Mouse (Mus musculus) layer of hippocampus, adult 18-20 months (tissue): ENCODE data around the gene AK157302. TPM values are rescaled to one million over a fixed set of nuclear protein-coding genes. Genes with fewer than 3 reads are reported as not detected.
"Not testable (repeated sequence)": the region's sequence is repeated elsewhere in the genome, so short reads cannot be mapped to it uniquely, and the experiment has no call there.

Experiments used
- DNase-seq, 2 experiments: peaks; one replicate each; pipeline ENCODE4 v3.0.0; 2022; ENCODE audit warnings: low spot score in 2 of 2
- long read RNA-seq: library from polyadenylated mRNA; stranded (forward); transcript quantifications from one replicate; pipeline ENCODE4 v2.0.0, GENCODE M21; 2021
- total RNA-seq, 2 experiments: library from RNA; stranded (reverse); gene quantifications; 2 replicates each; pipeline ENCODE4 v1.2.3; 2021

Gene AK157302
- total RNA-seq = 10 to 100 TPM; 20.5 to 23.0 TPM
- long read RNA-seq, transcript AK157302-201 (1 exons, 1,924 nt) = major isoform, 52 of 52 reads
- long read RNA-seq, partial matches to known transcripts = 0 of 52 reads
- long read RNA-seq, other reads (novel, unspliced or antisense) = 0 of 52 reads

- no peak for DNase-seq
These were observed at the start of gene AK157302 for GRCm38 (mm10) chr13:21495080-21495479. Gene AK157302 (plus strand): TSS chr13:21495223.

DNA sequence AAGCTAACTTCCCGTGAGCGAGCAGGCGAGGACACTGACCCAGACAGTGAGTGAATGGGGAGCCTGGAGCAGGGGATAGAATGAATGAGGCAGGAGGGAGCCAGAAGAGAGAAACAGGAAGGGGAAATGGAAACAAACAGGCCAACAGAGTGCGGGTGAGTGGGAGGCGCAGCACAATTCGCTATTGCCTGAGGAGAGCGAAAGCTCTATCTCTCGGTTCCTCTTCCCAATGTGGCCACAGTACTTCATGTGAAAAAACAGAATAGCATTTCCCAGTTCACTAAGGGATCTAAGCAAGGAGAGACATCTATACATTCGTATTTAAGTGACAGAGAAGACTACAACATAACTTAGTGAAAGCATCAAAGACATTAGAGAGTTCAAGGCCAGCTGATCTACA is 48.2 kb upstream of the AK157302 start:
- no peak for DNase-seq

GRCm38 (mm10) chr13:21447856-21448614 is 47.0 kb upstream of the AK157302 start:
- no peak for DNase-seq

DNA sequence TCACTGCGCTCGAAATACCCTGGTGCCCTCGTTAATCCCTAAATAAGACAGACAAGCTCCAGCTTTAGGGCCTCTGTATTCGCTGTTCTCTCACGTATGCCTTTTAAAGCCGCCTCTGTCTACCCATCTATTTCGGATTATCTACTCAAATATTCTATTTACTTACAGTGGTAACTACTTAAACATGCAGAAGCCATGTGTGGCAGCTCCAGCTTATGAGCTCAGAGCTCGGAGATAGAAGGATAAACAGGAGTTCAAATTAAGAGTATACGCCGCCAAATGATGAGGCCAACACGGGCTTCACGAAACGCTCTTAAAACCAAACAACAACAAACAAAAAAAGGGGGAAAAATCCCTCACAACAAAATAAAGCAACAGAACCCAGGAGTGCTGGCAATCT is 42.0 kb upstream of the AK157302 start:
- DNase-seq = no peak

GRCm38 (mm10) chr13:21453449-21453848 is 41.6 kb upstream of the AK157302 start, which contains the start of gene Zscan26:
Gene Zscan26 (minus strand): TSS chr13:21453730.
- peak; percentile 78 to 91 for DNase-seq

- no peak for DNase-seq
These were observed 40.9 kb upstream of the AK157302 start for GRCm38 (mm10) chr13:21454133-21454532.

GRCm38 (mm10) chr13:21456347-21456746 is 38.7 kb upstream of the AK157302 start:
- no peak for DNase-seq

DNA sequence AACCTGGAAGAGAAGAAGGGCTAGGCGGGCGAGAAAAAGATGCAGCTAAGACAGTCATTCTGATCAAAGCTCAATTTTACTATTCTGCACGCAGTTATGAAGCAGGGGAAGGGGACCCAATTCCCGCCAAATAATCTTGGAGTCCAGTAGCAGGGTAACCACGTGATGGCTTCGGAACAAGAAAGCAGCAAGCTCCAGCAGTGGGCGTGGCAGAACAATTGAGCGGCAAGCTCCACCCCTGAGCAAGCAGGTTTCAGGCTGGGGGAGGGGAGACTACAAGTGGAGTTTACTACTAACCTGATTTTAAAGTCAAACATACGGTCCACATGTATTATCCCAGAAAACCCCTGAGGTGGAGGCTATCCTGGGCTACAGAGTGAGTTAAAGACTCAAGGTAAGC is 32.5 kb upstream of the AK157302 start:
- DNase-seq = not testable (repeated sequence)

- no peak for DNase-seq
These were observed 27.7 kb upstream of the AK157302 start for GRCm38 (mm10) chr13:21467336-21467735.

DNA sequence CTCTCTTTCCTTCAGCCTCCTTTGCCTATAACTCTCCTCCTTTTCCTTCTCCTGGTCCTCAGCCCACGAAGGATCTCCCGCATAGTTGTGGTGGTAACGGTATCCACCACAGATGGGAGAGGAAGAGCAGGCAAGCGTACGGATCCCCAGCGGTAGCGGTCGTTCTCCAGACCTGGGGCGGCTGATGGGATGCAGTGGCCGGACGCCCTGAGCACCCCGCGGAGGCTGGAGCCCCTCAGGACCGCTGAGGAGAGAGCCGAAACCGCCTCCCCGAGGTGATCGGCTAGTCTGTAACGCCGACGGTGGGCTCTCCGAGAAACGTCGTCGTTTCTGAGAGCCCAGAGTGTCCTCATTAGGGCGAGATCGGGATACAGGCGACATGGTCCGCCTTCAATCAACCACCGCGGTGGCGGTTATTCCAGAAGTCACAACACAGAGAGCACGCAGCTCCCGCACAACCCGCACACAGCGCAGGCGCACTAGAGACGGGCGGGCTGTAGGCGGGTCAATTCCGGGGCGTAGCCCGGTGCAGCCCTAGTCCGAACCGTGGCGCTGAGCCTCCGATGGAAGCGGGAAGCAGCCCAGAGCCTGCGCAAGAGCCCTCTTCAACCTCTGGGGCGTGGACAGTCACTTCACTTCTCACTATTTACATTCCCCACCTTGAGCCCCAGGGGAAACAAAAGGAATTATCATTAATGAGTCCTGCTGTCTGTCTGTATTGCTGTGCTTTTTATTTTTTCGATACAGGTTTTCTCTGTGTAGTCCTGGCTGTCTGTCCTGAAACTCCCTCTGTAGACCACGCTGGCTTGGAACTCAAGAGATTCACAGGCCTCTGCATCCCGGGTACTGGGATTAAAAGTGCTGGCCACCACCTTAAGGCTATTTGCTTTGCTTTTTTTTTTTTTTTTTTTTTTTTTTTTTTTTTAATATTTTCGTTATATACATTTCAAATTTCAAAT is 26.7 kb upstream of the AK157302 start, which contains the start of gene Nkapl:
Gene Nkapl, minus strand, starts transcription at position 449 of the 959 bp plus-strand sequence.
- DNase-seq = peak; percentile 51 to 81

- no peak for DNase-seq
These were observed 25.9 kb upstream of the AK157302 start for GRCm38 (mm10) chr13:21469097-21469496.

GRCm38 (mm10) chr13:21472427-21472826 is 22.6 kb upstream of the AK157302 start:
- no peak for DNase-seq

DNA sequence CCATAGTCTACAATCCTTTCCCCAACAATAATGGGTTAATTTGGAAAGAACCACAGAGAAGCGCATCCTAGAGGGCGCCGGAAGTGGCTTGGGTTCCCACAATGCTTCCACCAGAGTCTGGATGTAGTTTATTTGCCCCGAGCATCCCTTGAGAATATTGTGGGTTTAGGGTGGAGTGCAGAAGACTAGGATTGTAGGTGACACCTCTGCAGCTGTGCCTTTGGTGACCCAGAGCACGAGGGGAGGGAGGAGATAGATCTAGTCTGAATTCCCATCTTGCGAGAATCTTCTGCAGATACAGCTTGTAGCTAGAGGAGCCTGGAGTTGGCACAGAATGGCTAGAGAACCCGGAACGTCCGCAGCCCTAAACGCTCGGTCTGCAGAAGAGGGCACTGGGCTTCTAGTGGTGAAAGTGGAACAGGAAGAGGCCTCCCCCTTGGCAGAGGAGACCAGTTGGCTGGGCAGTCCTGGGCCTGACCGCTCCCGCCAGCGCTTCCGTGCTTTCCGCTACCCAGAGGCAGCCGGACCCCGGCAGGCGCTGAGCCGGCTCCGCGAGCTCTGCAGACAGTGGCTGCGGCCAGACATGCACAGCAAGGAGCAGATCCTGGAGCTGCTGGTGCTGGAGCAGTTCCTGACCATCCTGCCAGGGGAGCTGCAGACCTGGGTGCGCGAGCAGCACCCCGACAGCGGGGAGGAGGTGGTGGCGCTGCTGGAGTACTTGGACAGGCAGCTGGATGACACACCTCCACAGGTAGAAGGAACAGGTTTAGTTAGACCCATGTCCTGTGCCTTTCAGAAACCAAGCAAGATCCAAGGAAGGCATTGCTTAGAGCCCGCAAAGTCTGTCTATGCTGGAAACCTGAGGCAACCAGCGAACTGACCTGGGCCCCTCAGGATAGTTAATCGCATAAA is 16.0 kb upstream of the AK157302 start, which contains the start of the genes Zkscan4 and Gm10065:
Gene Zkscan4, plus strand, starts transcription at position 149 of the 912 bp plus-strand sequence.
Gene Gm10065, minus strand, starts transcription at position 683 of the 912 bp plus-strand sequence.
- DNase-seq = peak; percentile 67 to 90

GRCm38 (mm10) chr13:21486881-21487280 is 8.1 kb upstream of the AK157302 start:
- DNase-seq = no peak

GRCm38 (mm10) chr13:21492847-21493246 is 2.2 kb upstream of the AK157302 start:
- DNase-seq = no peak

- DNase-seq = not testable (repeated sequence)
These were observed 6.2 kb downstream of the AK157302 start, which contains the start of gene Gm11273 for GRCm38 (mm10) chr13:21501182-21501581. Gene Gm11273 (minus strand): TSS chr13:21501418.

- DNase-seq = no peak
These were observed 7.3 kb downstream of the AK157302 start for GRCm38 (mm10) chr13:21502296-21502695.

GRCm38 (mm10) chr13:21506221-21506649 is 11.2 kb downstream of the AK157302 start:
- peak; percentile 79 to 83 for DNase-seq

DNA sequence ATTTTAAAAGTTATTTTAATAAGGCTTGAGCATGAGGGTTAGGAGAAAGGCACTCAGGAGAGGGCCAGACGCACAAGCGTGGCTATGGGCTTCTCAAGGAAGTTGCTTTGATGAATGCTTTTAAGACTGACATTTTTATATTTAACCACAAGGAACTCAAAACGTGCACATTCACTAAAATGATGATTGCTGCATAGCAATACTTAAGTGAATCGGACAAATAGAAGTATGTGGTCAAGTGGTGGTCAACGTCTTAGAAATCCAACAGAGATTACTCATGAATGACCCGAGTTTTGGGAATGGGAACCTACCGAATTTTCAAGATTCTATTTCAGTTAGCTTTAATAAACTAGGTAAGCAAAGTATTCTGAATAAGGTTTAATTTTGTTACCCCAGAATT is 35.1 kb downstream of the AK157302 start:
- no peak for DNase-seq

GRCm38 (mm10) chr13:21530781-21531201 is 35.8 kb downstream of the AK157302 start, which contains the start of gene Zkscan8:
Gene Zkscan8 (minus strand): TSS chr13:21531120.
- DNase-seq = peak; percentile 80 to 89
